Mouse (Mus musculus) layer of hippocampus, adult 2 months (tissue): ENCODE measurements around the gene Lingo3. TPM values are rescaled to one million over a fixed set of nuclear protein-coding genes. Genes with fewer than 3 reads are reported as not detected.

Experiments used
- DNase-seq, 2 experiments: peaks; one replicate each; pipeline ENCODE4 v3.0.0; 2022; ENCODE audit warnings: low spot score in 2 of 2
- H3K27ac ChIP-seq: fragments of 200-600 bp; 2 replicates; pipeline ENCODE4 v1.8.1; 2022
- H3K4me3 ChIP-seq: fragments of 200-600 bp; 2 replicates; pipeline ENCODE4 v1.8.1; 2022; ENCODE audit warnings: mild to moderate bottlenecking
- CTCF ChIP-seq: fragments of 200-600 bp; conservative IDR thresholded peaks from 2 replicates; pipeline ENCODE4 v1.8.1; 2022; ENCODE audit warnings: antibody characterized with exemption, mild to moderate bottlenecking, moderate library complexity
- total RNA-seq, 2 experiments: library from RNA; stranded (reverse); gene quantifications; 2 replicates each; pipeline ENCODE4 v1.2.3; 2021

Gene Lingo3
- total RNA-seq, 2 experiments from 2014 or later, result 49.4 to 54.3 TPM

DNA sequence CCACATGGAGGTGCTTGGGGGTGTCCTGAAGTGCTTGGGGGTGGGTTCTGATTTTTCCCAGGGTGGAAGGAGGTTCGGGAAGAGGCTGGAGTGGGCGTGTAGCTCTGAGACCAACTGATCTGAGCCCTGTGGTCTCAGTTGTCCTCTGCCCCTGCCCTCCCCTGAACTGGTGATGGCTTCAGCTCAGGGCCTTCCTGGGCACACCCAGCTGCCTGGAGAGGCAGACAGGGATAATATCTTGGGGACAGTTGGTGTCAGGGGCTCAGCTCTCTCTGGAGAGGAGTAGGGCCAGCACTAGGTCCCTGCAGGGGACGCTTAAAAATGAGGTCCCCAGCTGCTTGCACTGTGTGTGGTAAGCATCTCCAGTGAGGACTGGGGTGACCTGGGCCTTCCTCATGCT lies 14.0 kb upstream of the Lingo3 start:
- DNase-seq, result no peak
- no peak overlapping the region for H3K4me3 ChIP-seq
- no peak for TF ChIP-seq CTCF
- H3K27ac ChIP-seq, result peak overlapping the region; percentile 64

DNA sequence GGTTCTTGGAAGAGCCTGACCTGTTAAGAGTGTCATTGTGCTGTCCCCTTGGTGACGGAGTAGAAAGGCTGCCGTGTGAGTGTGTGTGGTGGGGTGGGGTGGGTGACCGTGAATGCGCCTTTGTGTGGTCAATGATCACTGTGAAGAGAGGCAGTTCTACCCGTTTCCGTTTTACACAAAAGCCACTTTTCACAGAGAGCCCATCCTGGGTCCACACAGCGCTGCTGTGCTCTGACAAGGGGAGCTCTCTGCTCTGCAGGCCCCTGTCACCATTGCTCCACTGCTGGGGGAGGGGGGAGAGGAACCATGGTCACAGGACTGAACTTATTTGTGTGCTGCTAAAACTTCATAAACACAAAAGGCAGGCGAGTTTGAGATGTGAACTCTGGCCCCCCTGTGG lies 13.5 kb upstream of the Lingo3 start:
- TF ChIP-seq CTCF, result no peak
- Histone ChIP-seq H3K27ac (peak overlapping the region; percentile 89), H3K4me3 (no peak overlapping the region)
- peak in 1 of 2 experiments; percentile 54 for DNase-seq

DNA sequence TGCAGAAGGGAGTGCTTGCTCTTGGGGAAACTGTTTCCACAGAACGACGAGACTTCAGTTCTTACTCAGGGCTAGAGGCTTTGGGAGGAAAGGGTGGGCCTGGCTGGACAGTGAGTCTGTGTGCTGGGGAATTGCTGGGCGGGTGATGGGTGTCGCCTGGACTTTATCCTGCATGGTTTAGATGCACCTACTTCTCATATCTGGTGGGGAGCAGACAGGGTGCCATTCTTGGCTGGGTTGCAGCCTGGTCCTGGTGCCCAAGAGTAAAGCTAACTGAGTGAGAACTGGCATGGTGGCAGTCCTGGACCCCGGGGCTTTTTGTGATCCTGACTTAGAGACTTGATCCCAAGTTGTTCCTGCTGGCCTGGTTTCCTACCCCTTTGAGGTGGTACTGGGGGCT lies 13.1 kb upstream of the Lingo3 start:
- peak overlapping the region; percentile 89 for H3K27ac ChIP-seq
- peak overlapping the region; percentile 2; the same call in 1 of the 2 replicates for H3K4me3 ChIP-seq
- no peak for TF ChIP-seq CTCF
- no peak for DNase-seq

DNA sequence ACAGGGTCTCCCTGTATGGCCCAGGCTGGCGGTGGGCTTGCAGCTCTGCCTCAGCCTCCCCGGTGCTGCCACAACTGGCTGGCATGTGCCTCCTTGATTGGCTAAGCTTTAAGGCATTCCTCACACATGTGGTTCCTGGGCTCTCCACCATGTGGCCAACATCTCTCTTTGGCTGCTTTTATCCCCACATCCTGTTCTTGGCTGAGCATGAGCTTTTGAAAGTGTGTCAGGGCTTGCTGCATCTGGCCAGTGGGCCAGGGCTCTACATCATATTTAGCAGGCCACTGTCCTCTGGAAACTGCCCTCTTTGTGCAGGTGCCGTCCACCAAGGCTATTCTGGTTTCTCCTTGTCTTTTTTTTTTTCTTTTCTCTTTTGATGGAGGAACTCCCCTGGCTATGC lies 12.4 kb upstream of the Lingo3 start:
- no peak for DNase-seq
- H3K27ac ChIP-seq, result peak overlapping the region; percentile 89

DNA sequence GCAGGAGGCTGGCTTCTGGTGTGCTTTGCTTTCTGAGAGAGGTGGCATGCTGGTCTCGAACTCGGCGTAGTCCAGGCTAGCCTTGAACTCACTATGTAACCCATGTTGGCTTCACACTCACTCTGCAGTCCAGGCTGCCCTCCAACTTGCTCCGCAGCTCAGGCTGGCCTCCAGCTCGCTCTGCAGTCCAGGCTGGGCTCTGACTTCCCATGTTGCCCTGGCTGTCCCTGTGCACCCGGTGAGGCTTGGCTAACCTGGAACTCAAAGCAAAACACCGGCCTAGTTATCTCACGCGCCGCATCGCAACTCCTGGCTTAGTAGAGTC lies 11.9 kb upstream of the Lingo3 start:
- H3K4me3 ChIP-seq, result peak overlapping the region; percentile 99
- no peak for TF ChIP-seq CTCF
- peak overlapping the region; percentile 89 for H3K27ac ChIP-seq
- DNase-seq, result no peak

More for the DNA sequence above, 12.4 kb upstream of the Lingo3 start:
- H3K4me3 ChIP-seq, result peak overlapping the region; percentile 99
- peak; percentile 44 for TF ChIP-seq CTCF

DNA sequence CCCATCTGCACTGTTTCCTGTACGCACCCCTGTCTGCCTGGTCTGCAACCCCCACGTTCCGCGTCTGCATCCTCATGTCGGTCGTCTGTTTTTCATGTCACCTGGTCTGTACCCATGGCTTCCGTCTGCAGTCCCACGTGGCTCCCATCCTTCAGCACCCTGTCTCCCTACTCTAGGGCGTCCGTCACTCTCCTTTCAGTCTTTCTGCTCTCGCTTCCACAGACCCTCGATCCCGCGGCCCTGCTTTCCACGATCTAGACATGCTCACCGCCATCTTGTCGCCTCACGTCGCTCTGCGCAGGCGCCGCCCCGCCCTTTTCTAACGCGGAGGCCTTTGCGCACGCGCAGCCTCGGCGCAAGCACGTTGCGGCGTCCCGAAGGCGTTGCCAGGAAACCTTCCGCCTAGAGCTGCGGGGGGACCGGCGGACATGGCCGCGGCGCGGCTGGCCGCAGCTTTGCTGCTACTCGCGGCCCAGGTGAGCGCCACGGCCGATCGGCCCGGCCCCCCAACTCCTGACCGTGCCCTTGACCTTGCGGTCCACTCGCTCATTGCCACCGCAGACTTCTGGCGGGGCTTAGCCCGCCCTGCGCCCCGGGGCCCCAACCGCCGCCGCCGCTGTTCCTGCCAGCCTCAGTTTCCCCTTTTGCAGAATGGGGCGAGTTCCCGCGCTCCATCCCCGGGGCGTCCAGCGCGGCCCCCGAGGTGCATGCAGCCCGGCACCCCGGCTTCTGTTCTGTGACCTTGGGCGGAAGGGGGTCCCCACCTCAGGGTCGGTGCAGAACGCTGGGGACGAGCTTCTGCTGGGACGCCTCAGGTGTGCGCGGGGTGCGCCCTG lies 11.3 kb upstream of the Lingo3 start, which contains the start of the genes Lsm7 and Sppl2b:
Lsm7 (minus strand) TSS at position 297 of the 836 bp plus-strand sequence.
Sppl2b (plus strand) TSS at position 363 of the 836 bp plus-strand sequence.
- no peak for TF ChIP-seq CTCF
- H3K4me3 ChIP-seq, result peak within 1 kb of the TSS; percentile 99
- peak; percentile 95 to 96 for DNase-seq
- peak within 1 kb of the TSS; percentile 89 for H3K27ac ChIP-seq

DNA sequence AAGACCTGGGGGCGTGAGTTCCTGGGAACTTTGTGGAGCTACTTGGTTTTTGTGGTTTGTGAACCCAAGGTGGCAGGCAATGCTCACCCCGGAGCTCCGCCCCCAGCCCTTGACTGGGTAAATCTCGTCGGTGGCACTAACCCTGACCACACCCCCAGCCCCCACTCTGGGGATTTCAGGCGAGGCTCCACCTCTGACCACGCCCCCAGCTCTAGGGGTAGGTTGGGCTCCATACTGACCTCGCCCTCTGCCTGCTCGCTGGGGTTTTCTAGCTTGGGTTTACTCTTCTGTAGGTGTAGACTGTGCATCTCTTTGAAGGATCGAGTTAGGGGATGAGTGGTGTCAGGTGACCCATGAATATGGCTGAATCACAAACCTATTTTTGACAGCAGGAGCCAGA lies 4.7 kb upstream of the Lingo3 start:
- no peak overlapping the region for H3K4me3 ChIP-seq
- no peak for TF ChIP-seq CTCF
- DNase-seq, result no peak
- H3K27ac ChIP-seq, result no peak overlapping the region

DNA sequence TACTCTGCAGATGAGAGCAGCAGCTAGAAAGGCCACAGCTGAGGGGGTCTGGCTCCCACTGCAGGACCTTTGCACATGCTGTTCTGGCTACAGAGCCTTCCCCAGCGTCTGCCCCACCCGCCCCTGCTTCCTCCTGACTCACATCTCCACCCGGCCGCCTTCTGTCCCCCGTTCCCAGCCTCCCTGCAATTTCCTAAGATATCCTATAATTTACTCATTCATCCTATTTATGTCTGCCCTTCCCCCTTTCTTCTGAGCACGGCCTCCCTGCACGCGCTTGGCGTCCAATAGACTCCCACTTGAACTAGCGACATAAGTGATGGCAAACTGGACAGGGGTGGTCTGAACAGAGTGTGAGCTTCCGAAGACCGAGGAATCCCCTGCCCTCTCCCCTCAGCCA lies 1.9 kb upstream of the Lingo3 start:
- no peak for TF ChIP-seq CTCF
- DNase-seq, result peak in 1 of 2 experiments; percentile 54

DNA sequence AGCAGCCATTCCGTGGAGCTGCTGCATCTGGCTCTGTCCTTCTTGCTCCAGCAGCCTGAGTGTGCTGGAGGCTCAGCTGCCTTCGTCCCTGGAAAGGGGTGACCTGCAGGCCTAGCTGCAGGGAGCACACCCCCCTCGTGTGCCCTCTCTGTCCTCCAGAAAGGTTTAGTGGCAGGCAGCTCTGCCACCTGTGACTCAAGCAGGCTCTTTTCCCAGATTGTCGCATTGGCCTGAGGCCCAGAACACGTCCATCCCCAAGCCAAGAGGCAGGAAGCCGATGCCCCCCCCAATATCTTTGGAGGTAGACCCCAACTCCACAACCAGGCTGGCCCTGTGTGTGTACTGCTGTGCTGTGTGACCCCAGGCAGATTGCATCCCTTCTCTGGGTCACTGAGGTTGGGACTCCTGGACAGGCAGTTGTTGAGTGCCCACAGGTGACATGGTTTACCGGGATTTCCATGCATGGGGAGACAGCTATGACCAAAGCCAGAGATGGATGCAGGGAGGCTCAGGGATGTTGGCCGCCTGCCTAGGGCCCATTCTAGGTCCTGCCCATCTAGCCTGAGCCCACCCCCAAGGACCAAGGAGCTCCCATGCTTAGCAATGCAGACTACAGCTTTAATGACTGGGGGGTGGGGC lies 1.3 kb upstream of the Lingo3 start:
- no peak overlapping the region for H3K4me3 ChIP-seq
- no peak for TF ChIP-seq CTCF
- peak overlapping the region; percentile 85 for H3K27ac ChIP-seq
- no peak for DNase-seq

More for the DNA sequence above, 1.9 kb upstream of the Lingo3 start:
- Histone ChIP-seq H3K27ac (0 out of 2 replicates have a peak overlapping the region, but pooled peaks have one; percentile 85), H3K4me3 (no peak overlapping the region)

DNA sequence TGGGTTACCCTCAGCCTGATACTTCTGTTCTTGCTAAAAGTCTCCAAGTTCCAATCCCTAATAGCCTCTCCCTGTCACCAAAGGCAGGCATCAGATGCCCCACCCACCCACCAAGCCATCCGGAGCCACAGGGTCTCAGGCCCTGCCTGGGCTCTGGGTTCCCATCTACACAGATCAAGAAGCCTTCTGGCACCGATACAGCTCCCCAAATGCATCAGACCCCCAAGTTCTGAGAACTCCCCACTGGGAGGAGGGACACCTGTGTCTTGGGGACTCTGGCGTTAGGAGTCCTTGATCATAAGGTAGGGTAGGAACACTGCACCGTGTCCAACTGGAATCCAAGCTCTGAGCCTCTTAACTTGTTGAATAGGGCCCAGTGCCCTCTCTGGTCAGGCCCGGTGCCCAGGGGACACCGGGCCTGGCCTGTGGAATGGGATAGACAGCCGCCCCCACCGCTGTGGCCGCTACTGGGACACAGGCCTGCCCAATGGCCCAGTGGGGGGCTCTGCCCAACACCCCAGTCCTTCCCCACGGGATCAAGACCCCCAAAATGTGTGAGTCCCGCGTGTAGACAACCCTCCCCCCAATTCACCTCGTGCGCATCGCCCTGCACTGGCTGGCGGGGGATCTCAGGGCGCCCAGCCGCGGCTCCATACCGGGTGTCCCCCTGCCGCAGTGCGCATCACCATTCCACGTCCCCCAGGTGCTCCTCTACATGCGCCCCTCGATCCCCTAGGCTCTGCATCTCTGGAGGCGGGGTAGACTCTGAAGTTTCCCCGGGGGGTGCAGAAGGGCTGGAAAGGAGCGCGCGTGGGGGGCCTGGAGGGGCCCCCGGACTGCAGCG lies 530 bp downstream of the Lingo3 start:
- Histone ChIP-seq H3K4me3 (peak overlapping the region; percentile 60), H3K27ac (peak overlapping the region; percentile 85)
- no peak for DNase-seq
- no peak for TF ChIP-seq CTCF

DNA sequence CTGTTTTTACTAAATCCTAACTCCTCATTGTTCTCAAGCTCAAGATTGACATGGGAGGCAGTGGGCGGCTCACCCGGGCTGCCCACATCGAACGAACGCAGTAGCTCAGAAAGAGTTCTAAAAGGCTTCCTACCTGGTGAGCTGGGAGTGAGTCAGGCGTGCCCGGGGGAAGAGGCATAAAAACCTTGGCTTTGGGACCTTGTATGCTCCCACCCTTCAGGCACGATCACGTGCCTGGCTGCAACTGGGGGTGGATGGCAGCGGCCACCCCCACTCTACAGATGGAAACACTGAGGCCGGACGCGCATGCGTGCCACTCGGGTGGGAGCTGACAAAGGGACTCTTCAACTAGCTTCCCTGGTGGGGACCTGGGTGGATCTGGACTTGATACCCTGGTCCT lies 1.5 kb downstream of the Lingo3 start:
- DNase-seq, result peak in 1 of 2 experiments; percentile 63
- H3K4me3 ChIP-seq, result peak overlapping the region; percentile 60
- TF ChIP-seq CTCF, result no peak
- peak overlapping the region; percentile 85 for H3K27ac ChIP-seq

DNA sequence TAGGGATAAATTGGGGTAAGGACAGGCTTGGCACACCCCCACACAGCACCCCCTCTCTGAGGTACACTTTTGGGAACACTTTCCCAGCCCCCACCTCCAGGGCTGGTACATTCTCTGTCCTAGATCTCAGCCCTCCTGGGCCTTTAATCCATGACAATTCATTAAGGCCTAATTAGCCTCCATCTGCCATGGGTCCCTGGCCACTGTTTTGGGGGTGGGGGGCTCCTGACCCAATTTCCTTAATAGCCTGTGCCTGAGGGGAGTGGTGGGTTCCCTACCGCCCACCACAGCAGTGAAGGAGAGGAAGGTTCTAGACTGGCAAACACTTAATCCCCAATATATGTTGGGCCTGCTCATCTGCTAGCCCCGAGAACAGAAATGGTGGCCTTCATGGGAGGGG lies 2.2 kb downstream of the Lingo3 start:
- no peak for DNase-seq
- peak overlapping the region; percentile 85; the same call in 1 of the 2 replicates for H3K27ac ChIP-seq
- no peak for TF ChIP-seq CTCF
- peak overlapping the region; percentile 60; the same call in 1 of the 2 replicates for H3K4me3 ChIP-seq

DNA sequence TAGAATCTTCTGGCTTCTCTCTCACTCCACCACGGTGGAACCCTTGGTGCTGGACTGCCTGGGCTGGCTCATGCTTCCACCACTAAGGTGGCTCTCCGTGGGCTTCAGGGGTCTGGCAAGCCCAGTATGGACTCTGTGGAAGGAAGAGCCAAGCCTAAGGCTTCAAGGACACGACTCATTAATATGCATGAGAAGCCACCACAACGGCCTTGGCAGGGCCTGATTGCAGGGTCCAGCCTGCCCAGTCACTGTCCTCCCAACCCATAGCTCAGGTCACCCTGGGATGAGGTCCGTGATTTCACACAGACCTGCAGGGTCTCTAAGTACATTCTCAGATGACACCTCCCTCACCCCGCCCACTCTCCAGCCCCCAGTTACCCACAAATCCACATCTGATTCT lies 4.0 kb downstream of the Lingo3 start:
- no peak for TF ChIP-seq CTCF
- no peak for DNase-seq
- Histone ChIP-seq H3K27ac (no peak overlapping the region), H3K4me3 (no peak overlapping the region)
